Mouse (Mus musculus) lung, postnatal 0 days (tissue): ENCODE data around the gene Tbx15.

Source experiments
- CTCF ChIP-seq: IDR thresholded peaks from 2 replicates; pipeline ENCODE4 v1.5.1; 2016; ENCODE audit warnings: antibody characterized with exemption, mild to moderate bottlenecking
- EP300 ChIP-seq: IDR thresholded peaks from 2 replicates; pipeline ENCODE4 v1.6.1; 2016; ENCODE audit warnings: antibody characterized with exemption, mild to moderate bottlenecking, control low read depth

DNA sequence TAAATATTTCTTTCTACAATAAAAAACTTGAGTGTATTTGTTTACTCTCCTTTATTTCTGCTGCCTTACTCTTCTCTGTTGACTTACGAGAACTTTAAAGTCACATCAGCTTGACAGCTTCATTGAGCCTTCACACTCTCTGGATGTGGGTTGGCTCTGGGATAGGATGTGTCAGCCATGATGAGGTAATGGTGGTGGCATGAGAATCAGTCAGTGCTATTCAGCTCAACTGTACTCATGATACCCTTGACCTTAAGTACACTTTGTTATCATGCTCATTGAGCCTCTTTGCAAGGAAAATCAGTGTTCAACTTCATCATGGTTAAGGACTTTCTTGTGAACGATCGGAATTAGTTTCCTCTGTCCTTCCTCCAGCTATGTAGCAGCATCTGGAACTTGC lies 99.8 kb downstream of the Tbx15 start:
- TF ChIP-seq CTCF (no peak), EP300 (no peak)
